Mouse (Mus musculus): Measurements from ENCODE around the gene 2300002M23Rik. TPM values are rescaled to one million over a fixed set of nuclear protein-coding genes. Genes with fewer than 3 reads are reported as not detected.

2300002M23Rik gene
- polyA plus RNA-seq, 1 experiment from 2014 or later, result not detected

- WGBS (ENCODE audit: insufficient replicate concordance), result 41% methylated on average over 21 of the region's 21 CpGs
- no peak overlapping the region for H3K4me2 ChIP-seq
Observed at GRCm38 (mm10) chr17:35590410-35591218, 23.4 kb downstream of the 2300002M23Rik start.

GRCm38 (mm10) chr17:35591219-35591578, 23.9 kb downstream of the 2300002M23Rik start:
- Histone ChIP-seq H3K9ac (no peak overlapping the region), H3K27me3 (replicated peaks) (peaks cover 7% of the 10 kb centered on the region; the same call in 1 of the 2 replicates), H3K27ac (no peak overlapping the region), H3K4me2 (no peak overlapping the region), H3K4me3 (no peak overlapping the region), H3K4me1 (no peaks in the 10 kb centered on the region), H3K9me3 (replicated peaks) (no peaks in the 10 kb centered on the region), H3K36me3 (no peaks in the 10 kb centered on the region)
- 85% methylated on average over 7 of the region's 7 CpGs for WGBS (ENCODE audit: insufficient replicate concordance)
- ATAC-seq, result no peak

More at GRCm38 (mm10) chr17:35590410-35591218, 23.4 kb downstream of the 2300002M23Rik start:
- Histone ChIP-seq H3K9me3 (replicated peaks) (no peaks in the 10 kb centered on the region), H3K27ac (no peak overlapping the region), H3K4me3 (no peak overlapping the region), H3K4me1 (no peaks in the 10 kb centered on the region), H3K36me3 (no peaks in the 10 kb centered on the region), H3K9ac (no peak overlapping the region), H3K27me3 (replicated peaks) (peaks cover 9% of the 10 kb centered on the region; the same call in 1 of the 2 replicates)
- ATAC-seq, result no peak

GRCm38 (mm10) chr17:35591731-35592130, 24.5 kb downstream of the 2300002M23Rik start:
- Histone ChIP-seq H3K9me3 (replicated peaks) (no peaks in the 10 kb centered on the region), H3K27ac (no peak overlapping the region), H3K4me2 (no peak overlapping the region), H3K4me1 (no peaks in the 10 kb centered on the region), H3K9ac (no peak overlapping the region), H3K36me3 (no peaks in the 10 kb centered on the region), H3K27me3 (replicated peaks) (peaks cover 7% of the 10 kb centered on the region; the same call in 1 of the 2 replicates), H3K4me3 (no peak overlapping the region)
- ATAC-seq, result no peak
- WGBS (ENCODE audit: insufficient replicate concordance), result 81% methylated on average over 15 of the region's 15 CpGs

GRCm38 (mm10) chr17:35592131-35592530, 24.9 kb downstream of the 2300002M23Rik start:
- peaks cover 2% of the 10 kb centered on the region; the same call in 1 of the 2 replicates for H3K9me3 ChIP-seq (replicated peaks)
- H3K36me3 ChIP-seq, result no peaks in the 10 kb centered on the region
- 72% methylated on average over 9 of the region's 9 CpGs for WGBS (ENCODE audit: insufficient replicate concordance)
- no peak overlapping the region for H3K9ac ChIP-seq
- H3K4me1 ChIP-seq, result no peaks in the 10 kb centered on the region
- no peak overlapping the region for H3K4me3 ChIP-seq
- ATAC-seq, result no peak
- H3K27ac ChIP-seq, result no peak overlapping the region
- H3K27me3 ChIP-seq (replicated peaks), result peaks cover 7% of the 10 kb centered on the region; the same call in 1 of the 2 replicates
- no peak overlapping the region for H3K4me2 ChIP-seq

- WGBS (ENCODE audit: insufficient replicate concordance), result 25% methylated on average over 4 of the region's 4 CpGs
- peaks cover 7% of the 10 kb centered on the region; the same call in 1 of the 2 replicates for H3K27me3 ChIP-seq (replicated peaks)
- no peak overlapping the region for H3K4me3 ChIP-seq
- ATAC-seq, result no peak
- H3K9me3 ChIP-seq (replicated peaks), result peaks cover 6% of the 10 kb centered on the region; the same call in 1 of the 2 replicates
- H3K4me2 ChIP-seq, result no peak overlapping the region
- no peak overlapping the region for H3K27ac ChIP-seq
- no peak overlapping the region for H3K9ac ChIP-seq
- no peaks in the 10 kb centered on the region for H3K4me1 ChIP-seq
- H3K36me3 ChIP-seq, result no peaks in the 10 kb centered on the region
Observed at GRCm38 (mm10) chr17:35593786-35594185, 26.5 kb downstream of the 2300002M23Rik start.

- Histone ChIP-seq H3K4me3 (no peak overlapping the region), H3K36me3 (no peaks in the 10 kb centered on the region), H3K4me1 (no peaks in the 10 kb centered on the region), H3K27ac (no peak overlapping the region), H3K9ac (no peak overlapping the region), H3K4me2 (no peak overlapping the region), H3K27me3 (replicated peaks) (peaks cover 7% of the 10 kb centered on the region; the same call in 1 of the 2 replicates), H3K9me3 (replicated peaks) (peaks cover 6% of the 10 kb centered on the region; the same call in 1 of the 2 replicates)
- WGBS (ENCODE audit: insufficient replicate concordance), result 61% methylated on average over 7 of the region's 7 CpGs
- no peak for ATAC-seq
Observed at GRCm38 (mm10) chr17:35594456-35594855, 27.2 kb downstream of the 2300002M23Rik start.

- H3K36me3 ChIP-seq, result no peaks in the 10 kb centered on the region
- H3K4me2 ChIP-seq, result no peak overlapping the region
- WGBS (ENCODE audit: insufficient replicate concordance), result 70% methylated on average over 3 of the region's 3 CpGs
- no peak for ATAC-seq
- no peak overlapping the region for H3K4me3 ChIP-seq
- no peaks in the 10 kb centered on the region for H3K4me1 ChIP-seq
- H3K27me3 ChIP-seq (replicated peaks), result peaks cover 7% of the 10 kb centered on the region
- no peak overlapping the region for H3K27ac ChIP-seq
- peaks cover 6% of the 10 kb centered on the region; the same call in 1 of the 2 replicates for H3K9me3 ChIP-seq (replicated peaks)
- no peak overlapping the region for H3K9ac ChIP-seq
Observed at GRCm38 (mm10) chr17:35597399-35597798, 30.1 kb downstream of the 2300002M23Rik start.

- H3K27ac ChIP-seq, result no peak within 1 kb of the TSS
- 48% methylated on average over 2 of the region's 2 CpGs for WGBS (ENCODE audit: insufficient replicate concordance)
- H3K4me1 ChIP-seq, result no peaks in the 10 kb centered on the region
- no peak within 1 kb of the TSS for H3K4me3 ChIP-seq
- H3K4me2 ChIP-seq, result no peak within 1 kb of the TSS
- H3K36me3 ChIP-seq, result no peaks in the 10 kb centered on the region
- H3K9ac ChIP-seq, result no peak within 1 kb of the TSS
- peaks cover 6% of the 10 kb centered on the region; the same call in 1 of the 2 replicates for H3K9me3 ChIP-seq (replicated peaks)
- H3K27me3 ChIP-seq (replicated peaks), result peaks cover 14% of the 10 kb centered on the region
- ATAC-seq, result no peak
Observed at GRCm38 (mm10) chr17:35601249-35601648, 34.0 kb downstream of the 2300002M23Rik start, which contains the start of gene Sfta2. Sfta2 (plus strand) TSS chr17:35601549.

- no peaks in the 10 kb centered on the region for H3K36me3 ChIP-seq
- no peak overlapping the region for H3K4me2 ChIP-seq
- H3K27ac ChIP-seq, result no peak overlapping the region
- 36% methylated on average over 8 of the region's 8 CpGs for WGBS (ENCODE audit: insufficient replicate concordance)
- H3K9ac ChIP-seq, result no peak overlapping the region
- no peak for ATAC-seq
- H3K4me3 ChIP-seq, result no peak overlapping the region
- peaks cover 14% of the 10 kb centered on the region for H3K27me3 ChIP-seq (replicated peaks)
- H3K9me3 ChIP-seq (replicated peaks), result peaks cover 6% of the 10 kb centered on the region; the same call in 1 of the 2 replicates
- no peaks in the 10 kb centered on the region for H3K4me1 ChIP-seq
Observed at GRCm38 (mm10) chr17:35601736-35602354, 34.6 kb downstream of the 2300002M23Rik start.

GRCm38 (mm10) chr17:35617127-35617526, 49.9 kb downstream of the 2300002M23Rik start:
- H3K9ac ChIP-seq, result no peak overlapping the region
- H3K4me1 ChIP-seq, result no peaks in the 10 kb centered on the region
- H3K36me3 ChIP-seq, result no peaks in the 10 kb centered on the region
- H3K27me3 ChIP-seq (replicated peaks), result no peaks in the 10 kb centered on the region; the same call in 1 of the 2 replicates
- ATAC-seq, result no peak
- no peak overlapping the region for H3K4me3 ChIP-seq
- H3K27ac ChIP-seq, result no peak overlapping the region
- no peak overlapping the region for H3K4me2 ChIP-seq
- no peaks in the 10 kb centered on the region for H3K9me3 ChIP-seq (replicated peaks)
- WGBS (ENCODE audit: insufficient replicate concordance), result 57% methylated on average over 4 of the region's 4 CpGs

Data from liver, embryonic 12.5 days (tissue).